Mouse (Mus musculus): ENCODE measurements around the gene Rreb1.

DNA sequence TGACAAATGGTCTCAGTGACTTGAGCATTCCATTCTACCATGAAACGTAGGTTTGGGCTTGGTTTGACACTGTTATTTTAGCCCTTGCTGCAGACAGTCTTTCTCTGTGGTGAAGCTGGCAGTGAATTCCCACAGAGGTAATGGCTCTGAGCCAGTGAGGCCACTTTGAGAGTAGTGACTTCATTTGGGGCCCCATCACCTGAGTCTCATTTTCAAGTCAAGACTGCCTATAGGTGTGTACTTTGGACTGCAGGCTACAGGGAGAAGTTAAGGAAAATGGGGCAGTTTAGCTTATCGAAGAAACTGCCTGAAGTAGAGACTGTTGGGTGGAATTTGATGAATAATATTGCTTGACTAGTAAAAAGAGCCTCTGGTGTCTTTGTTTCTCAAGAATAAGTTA, 131.0 kb downstream of the Rreb1 start:
- TF ChIP-seq GATA1 (IDR thresholded peaks at IDR 0.05; ENCODE audit: borderline replicate concordance, low read length) (no peak), FLI1 (IDR thresholded peaks at IDR 0.05; ENCODE audit: low read length) (no peak)

Data from megakaryocyte, embryonic 14.5 days (primary cell).